24 mouse cellular contexts compared by ENCODE assay signal in genomic region chr14:100105570-100105969, GRCm38 (mm10).
DNase-seq lines count a peak whose midpoint lies in the region; ATAC-seq and TF ChIP-seq lines count a peak whose summit lies in the region.
"Had no signal": no experiment of that assay in that cellular context is flagged by ENCODE, and none has a peak within 500 bp of the region (broad histone marks: within the 10 kb centered on the region; RNA-seq: fewer than 3 reads in every experiment).

No protein-coding gene starts in this region.

- H3K9me3 ChIP-seq in midbrain, embryonic 11.5 days (ENCODE audit: control insufficient read depth, low read length), result no peaks in the 10 kb centered on the region
- H3K9me3 ChIP-seq in midbrain, postnatal 0 days (ENCODE audit: low read length), result no peaks in the 10 kb centered on the region
- H3K9me3 ChIP-seq in CH12.LX (replicated peaks; ENCODE audit: low read length) (no peaks in the 10 kb centered on the region), E14TG2a.4 (ENCODE audit: low read length) (no peaks in the 10 kb centered on the region)
- H3K9me3 ChIP-seq: embryonic facial prominence, embryonic 13.5 days; embryonic facial prominence, embryonic 15.5 days; forebrain, embryonic 10.5 days; forebrain, embryonic 12.5 days had no signal

- peak; percentile 8 for TF ChIP-seq RAD21 in CH12.LX (IDR thresholded peaks at IDR 0.05; ENCODE audit: low read depth, low read length)

- 0 out of 2 replicates have a peak, but pooled peaks cover 3% of the 10 kb centered on the region for H3K36me3 ChIP-seq in midbrain, embryonic 11.5 days (ENCODE audit: control insufficient read depth, insufficient read depth, low read length)
- no peaks in the 10 kb centered on the region for H3K36me3 ChIP-seq in midbrain, postnatal 0 days (ENCODE audit: insufficient read depth, low read length)
- H3K36me3 ChIP-seq in CH12.LX (replicated peaks in 1 of 2; ENCODE audit: control insufficient read depth in 1 of 2, insufficient read depth in 1 of 2, low read length in 1 of 2) (no peaks in the 10 kb centered on the region), E14TG2a.4 (ENCODE audit: insufficient read depth, low read length) (peaks cover 17% of the 10 kb centered on the region; the same call in 1 of the 2 replicates)
- H3K36me3 ChIP-seq: embryonic facial prominence, embryonic 15.5 days; G1E had no signal

- no peaks in the 10 kb centered on the region for H3K27me3 ChIP-seq in midbrain, embryonic 11.5 days (ENCODE audit: control insufficient read depth, insufficient read depth, low read length)
- no peaks in the 10 kb centered on the region for H3K27me3 ChIP-seq in midbrain, postnatal 0 days (ENCODE audit: insufficient read depth, low read length)
- H3K27me3 ChIP-seq in CH12.LX (replicated peaks) (no peaks in the 10 kb centered on the region), E14TG2a.4 (ENCODE audit: insufficient read depth, low read length) (0 out of 2 replicates have a peak, but pooled peaks cover 3% of the 10 kb centered on the region)
- H3K27me3 ChIP-seq: embryonic facial prominence, embryonic 13.5 days; embryonic facial prominence, embryonic 15.5 days; forebrain, embryonic 12.5 days had no signal

- no peak overlapping the region for H3K27ac ChIP-seq in midbrain, embryonic 11.5 days (ENCODE audit: low read depth, low read length)
- H3K27ac ChIP-seq in midbrain, postnatal 0 days (ENCODE audit: low read depth, low read length), result no peak overlapping the region
- H3K27ac ChIP-seq in CH12.LX (ENCODE audit: insufficient read depth, low read depth), result no peak overlapping the region
- H3K27ac ChIP-seq: embryonic facial prominence, embryonic 13.5 days; embryonic facial prominence, embryonic 15.5 days had no signal

- H3K4me2 ChIP-seq in midbrain, embryonic 11.5 days, result no peak overlapping the region
- H3K4me2 ChIP-seq in midbrain, postnatal 0 days (ENCODE audit: low read depth, low read length, poor library complexity, severe bottlenecking), result no peak overlapping the region
- H3K4me2 ChIP-seq in CH12.LX (ENCODE audit: insufficient read depth, low read depth, poor library complexity, severe bottlenecking), result peak overlapping the region; percentile 52; the same call in 1 of the 2 replicates
- H3K4me2 ChIP-seq: embryonic facial prominence, embryonic 13.5 days; embryonic facial prominence, embryonic 15.5 days; forebrain, embryonic 12.5 days had no signal

- no peak for DNase-seq in midbrain, embryonic 11.5 days (ENCODE audit: low spot score, missing footprints)
- no peak for DNase-seq in midbrain, postnatal 0 days (ENCODE audit: low spot score)
- DNase-seq in CH12.LX (ENCODE audit: extremely low read depth) (peak; percentile 94), R1 (ENCODE audit: low read depth, low spot score) (peak; percentile 26)
- no peak for DNase-seq in Muller cell, postnatal 12 days (ENCODE audit: inconsistent ontology term)
- DNase-seq in cerebellum, postnatal 14 days, result no peak
- no peak for DNase-seq in spleen, adult 12 weeks (ENCODE audit: low spot score)
- DNase-seq: adrenal gland, adult 8-10 months; adrenal gland, postnatal 14 days; adrenal gland, postnatal 36 days; cerebellum, adult 11 months; cerebellum, adult 18-20 months; cerebellum, adult 9-10 months; cerebellum, postnatal 10 days; cerebellum, postnatal 36 days; embryo, embryonic 11 days had no signal

- WGBS in midbrain, embryonic 11.5 days, result 87% methylated on average over 10 of the region's 10 CpGs
- 75% methylated on average over 10 of the region's 10 CpGs for WGBS in midbrain, postnatal 0 days

- in situ Hi-C loops in CH12.LX (cut with MboI; ENCODE audit: low pct_ligation_motif_present, low pct_unique_long_range_greater_than_20kb, low sequenced_read_pairs), result no loop called here

- peak; percentile 35; the same call in 1 of the 2 replicates for TF ChIP-seq POLR2A in CH12.LX (IDR thresholded peaks at IDR 0.05; ENCODE audit: low read depth, low read length)

- H3K79me2 ChIP-seq in CH12.LX (replicated peaks; ENCODE audit: control insufficient read depth, extremely low read depth, insufficient read depth, poor library complexity, severe bottlenecking), result no peaks in the 10 kb centered on the region

- H3K9ac ChIP-seq in midbrain, embryonic 11.5 days (ENCODE audit: low read length), result no peak overlapping the region
- H3K9ac ChIP-seq in midbrain, postnatal 0 days (replicated peaks; ENCODE audit: low read length, poor library complexity, severe bottlenecking), result no peak overlapping the region
- H3K9ac ChIP-seq in CH12.LX (ENCODE audit: insufficient read depth, low read depth), result peak overlapping the region; percentile 15; the same call in 1 of the 2 replicates
- H3K9ac ChIP-seq: embryonic facial prominence, embryonic 13.5 days; embryonic facial prominence, embryonic 15.5 days; forebrain, embryonic 12.5 days had no signal

- H3K4me1 ChIP-seq in midbrain, embryonic 11.5 days (ENCODE audit: control insufficient read depth, insufficient read depth, low read length), result peaks cover 8% of the 10 kb centered on the region; the same call in 1 of the 2 replicates
- no peaks in the 10 kb centered on the region for H3K4me1 ChIP-seq in midbrain, postnatal 0 days (ENCODE audit: insufficient read depth, low read length)
- H3K4me1 ChIP-seq in CH12.LX (ENCODE audit: control insufficient read depth in 1 of 2, insufficient read depth in 2 of 2), result peaks cover 16 to 46% of the 10 kb centered on the region in 2 experiments
- peaks cover 45% of the 10 kb centered on the region for H3K4me1 ChIP-seq in E14TG2a.4 (replicated peaks; ENCODE audit: low read depth, low read length)
- H3K4me1 ChIP-seq: embryonic facial prominence, embryonic 13.5 days; embryonic facial prominence, embryonic 15.5 days had no signal

- dilution Hi-C loops in CH12.LX (cut with MboI; ENCODE audit: extremely low pct_ligation_motif_present, extremely low pct_unique_long_range_greater_than_20kb, low sequenced_read_pairs), result no loop called here

- 0 out of 2 replicates have a peak, but pooled peaks have one; percentile 26 for ATAC-seq in midbrain, embryonic 11.5 days (ENCODE audit: low FRiP score)
- ATAC-seq in midbrain, postnatal 0 days (ENCODE audit: low FRiP score), result no peak
- ATAC-seq: activated CD4-positive, CD25-positive, alpha-beta regulatory T cell, adult 4 months had no signal

- TF ChIP-seq CTCF in midbrain, postnatal 0 days (IDR thresholded peaks at IDR 0.05), result no peak
- TF ChIP-seq CTCF in CH12.LX (conservative IDR thresholded peaks at IDR 0.05 in 1 of 2, IDR thresholded peaks at IDR 0.05 in 1 of 2; ENCODE audit: low read depth in 2 of 2, low read length in 2 of 2), result no peak; a peak in 1 of 4 replicates
- TF ChIP-seq CTCF in E14TG2a.4 (conservative IDR thresholded peaks at IDR 0.05; ENCODE audit: low read length), result no peak

- no peak overlapping the region for H3K4me3 ChIP-seq in midbrain, embryonic 11.5 days (ENCODE audit: low read depth, low read length)
- no peak overlapping the region for H3K4me3 ChIP-seq in midbrain, postnatal 0 days (ENCODE audit: low read depth, low read length)
- H3K4me3 ChIP-seq in CH12.LX (replicated peaks in 1 of 3; ENCODE audit: low read depth in 2 of 3, low read length in 2 of 3, poor library complexity in 1 of 3) (peak overlapping the region in 1 of 3 experiments; percentile 28), E14TG2a.4 (replicated peaks; ENCODE audit: low read length) (0 out of 2 replicates have a peak overlapping the region, but pooled peaks have one; percentile 14)
- H3K4me3 ChIP-seq: embryonic facial prominence, embryonic 13.5 days; embryonic facial prominence, embryonic 15.5 days; erythroblast, embryonic 14.5 days; forebrain, embryonic 10.5 days; forebrain, embryonic 12.5 days had no signal

- peak; percentile 74 for TF ChIP-seq EP300 in CH12.LX (IDR thresholded peaks at IDR 0.05; ENCODE audit: low read length)

TF ChIP-seq in CH12.LX, 34 proteins besides CTCF, POLR2A, EP300 and RAD21 (continues in another document):
- TF ChIP-seq UBTF (IDR thresholded peaks at IDR 0.05; ENCODE audit: low read depth, low read length) (no peak), SIN3A (IDR thresholded peaks at IDR 0.05; ENCODE audit: low read length) (no peak), JUND (conservative IDR thresholded peaks at IDR 0.05; ENCODE audit: low read depth, low read length) (0 out of 2 replicates have a peak, but pooled peaks have one; percentile 24), TCF12 (IDR thresholded peaks at IDR 0.05; ENCODE audit: low read depth, low read length) (peak; percentile 87), CHD2 (IDR thresholded peaks at IDR 0.05; ENCODE audit: low read length) (no peak), JUN (IDR thresholded peaks at IDR 0.05; ENCODE audit: insufficient read depth, low read depth, low read length) (no peak), CHD1 (IDR thresholded peaks at IDR 0.05; ENCODE audit: low read depth, low read length) (no peak), KAT2A (IDR thresholded peaks at IDR 0.05; ENCODE audit: insufficient replicate concordance, low read length) (no peak), ZKSCAN1 (IDR thresholded peaks at IDR 0.05; ENCODE audit: borderline replicate concordance, low read depth, low read length) (no peak), MAZ (IDR thresholded peaks at IDR 0.05; ENCODE audit: low read depth, low read length) (no peak), USF1 (IDR thresholded peaks at IDR 0.05; ENCODE audit: low read depth, low read length) (no peak), ZMIZ1 (IDR thresholded peaks at IDR 0.05; ENCODE audit: low read depth, low read length) (no peak), HCFC1 (IDR thresholded peaks at IDR 0.05; ENCODE audit: low read depth, low read length) (peak; percentile 39; the same call in 1 of the 2 replicates), MYC (IDR thresholded peaks at IDR 0.05; ENCODE audit: low read depth, low read length) (no peak), ETS1 (conservative IDR thresholded peaks at IDR 0.05; ENCODE audit: low read depth, low read length) (peak; percentile 86), E2F4 (IDR thresholded peaks at IDR 0.05; ENCODE audit: insufficient replicate concordance, low read depth, low read length) (no peak), IRF4 (IDR thresholded peaks at IDR 0.05; ENCODE audit: low read depth, low read length) (peak; percentile 57; the same call in 1 of the 2 replicates), NRF1 (IDR thresholded peaks at IDR 0.05; ENCODE audit: low read depth, low read length) (no peak), PAX5 (IDR thresholded peaks at IDR 0.05; ENCODE audit: low read length) (no peak), NELFE (IDR thresholded peaks at IDR 0.05; ENCODE audit: low read depth, low read length) (peak; percentile 37; the same call in 1 of the 2 replicates), MAX (IDR thresholded peaks at IDR 0.05; ENCODE audit: low read length) (peak; percentile 41; the same call in 1 of the 2 replicates), TBP (conservative IDR thresholded peaks at IDR 0.05; ENCODE audit: low read depth, low read length) (peak; percentile 63; the same call in 1 of the 2 replicates), ZC3H11A (IDR thresholded peaks at IDR 0.05; ENCODE audit: low read depth, low read length) (no peak), BHLHE40 (IDR thresholded peaks at IDR 0.05; ENCODE audit: low read depth, low read length) (peak; percentile 75), ZNF384 (IDR thresholded peaks at IDR 0.05; ENCODE audit: low read depth, low read length) (no peak)

Comparison
In these comparisons a context has a peak if more than half of its experiments do, and no peak if none do; other contexts are left out.
1. DNase-seq: peak in CH12.LX (single experiment) and R1 (single experiment); none in midbrain, embryonic 11.5 days (single experiment), midbrain, postnatal 0 days (single experiment), Muller cell, postnatal 12 days (single experiment), cerebellum, postnatal 14 days (0 of 2) and spleen, adult 12 weeks (single experiment).